Mouse (Mus musculus): ENCODE results near the gene Cyth3.
A peak's percentile ranks its signal among the peaks of the same experiment; 100 is the strongest.

Gene Cyth3

DNA sequence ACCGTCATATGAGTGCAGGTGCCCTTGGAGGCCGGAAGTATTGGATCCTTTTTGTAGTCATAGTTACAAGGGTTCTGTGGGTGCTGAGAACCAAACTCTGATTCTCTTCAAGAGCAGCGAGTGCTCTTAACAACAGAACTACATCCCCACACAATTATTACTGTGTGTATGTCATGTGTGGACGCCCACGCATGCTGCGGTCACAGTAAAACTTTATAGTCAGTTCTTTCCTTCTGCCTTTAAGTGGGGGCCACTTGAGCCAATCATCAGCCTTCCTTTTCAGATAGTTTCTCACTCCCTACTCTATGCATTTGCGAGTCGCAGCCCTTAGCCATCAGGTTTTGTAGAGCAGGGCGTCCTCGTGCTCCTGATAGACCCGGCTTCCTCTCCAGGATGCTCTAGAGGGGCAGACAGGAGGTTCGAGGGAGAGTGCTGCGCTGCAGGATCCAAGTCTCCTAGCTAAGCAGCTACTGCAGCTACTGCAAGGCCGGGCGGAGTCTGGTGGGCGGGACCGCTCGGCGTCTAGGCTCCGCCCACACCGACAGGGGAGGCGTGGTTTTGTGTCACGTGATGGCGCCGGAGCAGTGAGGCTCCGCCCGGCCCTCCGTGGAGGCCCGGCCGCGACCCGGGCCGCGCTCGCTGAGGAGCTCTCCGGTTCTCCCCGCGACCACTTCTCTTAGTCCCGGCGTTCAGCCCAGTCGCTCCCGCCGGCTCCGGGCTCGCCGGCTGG is at the start of gene Cyth3:
Gene Cyth3, plus strand, starts transcription at position 555 of the 730 bp plus-strand sequence.
- peak; percentile 91 to 96 for DNase-seq (ENCODE audit: low spot score in 2 of 2)

DNA sequence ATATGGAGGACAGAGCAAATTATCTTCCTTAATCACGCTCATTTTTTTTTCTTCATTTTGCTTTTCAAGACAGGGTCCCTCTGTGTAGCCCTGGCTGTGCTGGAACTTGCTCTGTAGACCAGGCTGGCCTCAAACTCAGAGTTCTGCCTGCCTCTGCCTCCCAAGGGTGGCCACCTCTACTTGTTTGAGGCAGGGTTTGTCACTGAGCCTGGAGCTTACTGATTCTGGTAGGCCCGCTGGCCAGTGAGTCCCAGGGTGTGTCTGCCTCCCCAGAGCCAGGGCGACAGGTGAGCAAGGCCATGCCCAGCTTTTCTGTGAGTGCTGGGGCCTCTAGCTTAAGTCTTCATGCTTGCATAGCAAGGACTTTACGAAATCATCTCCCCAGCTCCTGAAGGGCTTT is 49.2 kb upstream of the Cyth3 start:
- no peak for DNase-seq (ENCODE audit: low spot score in 2 of 2)

DNA sequence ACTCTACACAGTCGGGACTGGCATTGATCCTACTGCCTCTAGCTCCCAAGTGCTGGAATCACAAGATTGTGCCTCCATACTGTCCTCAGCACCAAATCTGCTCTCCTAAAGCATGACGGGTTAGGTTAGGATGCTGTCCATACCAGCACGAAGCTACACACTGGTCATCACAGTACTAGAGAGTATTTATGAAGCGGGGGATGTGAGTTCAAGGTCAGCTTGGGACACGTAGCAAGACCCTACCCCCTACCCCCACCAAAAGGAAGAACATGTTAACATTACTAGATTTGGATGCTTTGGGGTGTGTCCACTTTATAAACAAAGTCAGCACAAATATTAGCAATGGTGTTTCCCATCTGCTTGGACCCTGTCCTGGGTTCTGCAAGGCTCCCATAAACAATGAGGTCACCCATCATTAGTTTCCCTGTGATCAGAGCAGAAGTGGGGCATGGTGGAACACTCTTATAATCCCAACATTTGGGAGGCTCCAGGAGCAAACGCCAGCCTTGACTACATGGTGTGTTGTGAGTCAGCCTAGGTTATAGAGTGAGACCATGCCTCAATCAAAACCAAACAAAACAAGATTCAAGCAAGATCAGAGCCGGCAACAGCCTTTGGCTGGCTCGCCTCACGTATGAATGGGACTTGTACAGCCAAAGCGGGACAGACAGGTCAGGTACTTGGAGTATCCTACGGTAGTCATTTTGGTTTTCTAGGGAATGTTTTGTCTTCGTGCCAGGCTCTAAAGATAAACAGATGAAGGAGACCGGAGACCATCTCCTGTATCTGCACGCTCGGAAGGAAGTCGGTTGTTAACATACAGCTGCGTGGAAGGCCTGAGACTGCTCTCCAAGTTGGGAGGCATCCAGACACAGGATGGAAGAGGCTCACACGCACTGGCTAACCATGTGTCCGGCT is 47.7 kb upstream of the Cyth3 start:
- no peak for DNase-seq (ENCODE audit: low spot score in 2 of 2)

DNA sequence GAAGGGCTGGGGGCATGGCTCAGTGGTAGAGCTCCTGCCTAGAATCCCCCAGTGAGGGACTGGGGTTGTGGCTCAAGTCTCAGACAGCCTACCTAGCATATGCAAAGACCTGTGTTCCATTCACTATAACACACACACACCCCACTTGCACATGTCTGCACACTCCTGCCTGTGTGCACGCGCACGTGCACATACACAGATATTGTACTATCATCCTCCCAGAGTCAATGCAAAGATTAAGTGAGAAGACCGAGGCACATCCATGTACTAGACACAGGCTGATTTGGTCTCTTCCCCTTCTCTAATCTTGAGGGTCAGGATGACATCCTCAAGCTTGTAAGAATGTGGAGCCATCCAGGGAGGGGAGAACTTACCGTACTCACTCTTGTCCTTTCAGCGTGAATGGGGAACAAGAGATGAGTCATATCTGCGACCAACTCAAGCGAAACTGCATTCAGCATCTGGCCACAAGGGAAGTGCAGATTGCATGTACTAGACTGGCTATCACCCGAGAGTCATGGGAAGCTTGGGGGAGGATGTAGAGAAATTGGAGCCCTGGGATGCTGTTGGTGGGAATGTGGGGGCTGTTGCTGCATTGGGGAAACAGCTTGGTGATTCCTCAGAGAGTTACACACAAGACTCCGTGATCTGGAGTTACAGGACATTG is 42.6 kb upstream of the Cyth3 start:
- no peak for DNase-seq (ENCODE audit: low spot score in 2 of 2)

DNA sequence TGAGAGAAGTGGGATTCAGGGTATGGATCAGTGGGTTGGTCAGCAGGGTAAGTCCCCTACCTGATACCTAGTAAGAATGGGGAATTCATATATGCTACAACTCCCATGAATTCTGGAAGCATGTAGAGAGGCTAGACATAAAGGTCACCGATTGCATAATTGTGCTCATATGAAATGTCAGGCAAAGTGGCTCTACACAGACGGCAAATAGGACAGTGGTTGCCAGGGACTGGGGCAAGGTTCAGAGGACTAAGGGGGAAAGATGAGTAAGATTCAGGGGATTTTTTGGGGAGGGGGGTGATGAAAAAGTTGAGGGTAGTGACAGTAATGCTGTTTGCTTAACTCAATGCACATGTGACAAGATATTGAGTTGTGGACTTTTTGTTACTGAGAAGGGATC is 41.3 kb upstream of the Cyth3 start:
- no peak for DNase-seq (ENCODE audit: low spot score in 2 of 2)

DNA sequence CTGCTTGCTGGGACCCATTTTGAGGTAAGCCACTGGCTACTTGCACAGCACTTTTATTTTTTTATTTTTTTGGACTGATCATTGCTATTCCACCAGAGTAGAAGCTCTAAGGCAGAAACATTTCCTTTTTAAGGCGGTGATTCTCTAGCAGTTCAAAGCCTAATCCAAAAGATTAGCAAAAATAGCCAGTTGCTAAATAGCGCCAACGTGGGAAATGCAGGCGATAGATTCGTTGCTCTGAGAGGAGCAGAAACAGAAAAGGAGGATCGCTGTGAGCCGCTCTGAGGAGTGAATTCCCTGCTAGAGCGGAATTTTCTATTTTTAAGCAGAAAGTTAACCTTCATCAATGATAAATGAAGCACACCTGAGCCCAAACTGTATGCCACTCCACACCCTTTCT is 40.4 kb upstream of the Cyth3 start:
- DNase-seq (ENCODE audit: low spot score in 2 of 2): no peak

DNA sequence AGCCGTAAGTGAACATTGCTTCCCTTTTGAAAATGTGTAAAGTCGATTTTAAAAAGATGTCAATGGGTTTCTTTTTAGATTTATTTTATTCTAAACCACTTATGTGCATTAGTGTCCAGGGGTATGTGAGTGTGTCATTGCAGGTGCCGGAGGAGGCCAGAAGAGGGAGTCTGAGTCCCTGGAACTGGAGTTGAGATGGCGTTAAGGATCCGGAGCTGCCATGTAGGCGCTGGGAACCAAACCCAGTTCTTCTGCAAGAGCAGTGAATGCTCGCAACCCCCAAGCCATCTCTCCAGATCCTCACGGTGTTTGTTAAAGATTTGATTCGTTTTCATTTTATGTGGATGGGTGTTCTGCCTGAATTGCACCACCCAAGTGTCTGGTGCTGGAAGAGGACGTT is 39.2 kb upstream of the Cyth3 start:
- DNase-seq (ENCODE audit: low spot score in 2 of 2): no peak

DNA sequence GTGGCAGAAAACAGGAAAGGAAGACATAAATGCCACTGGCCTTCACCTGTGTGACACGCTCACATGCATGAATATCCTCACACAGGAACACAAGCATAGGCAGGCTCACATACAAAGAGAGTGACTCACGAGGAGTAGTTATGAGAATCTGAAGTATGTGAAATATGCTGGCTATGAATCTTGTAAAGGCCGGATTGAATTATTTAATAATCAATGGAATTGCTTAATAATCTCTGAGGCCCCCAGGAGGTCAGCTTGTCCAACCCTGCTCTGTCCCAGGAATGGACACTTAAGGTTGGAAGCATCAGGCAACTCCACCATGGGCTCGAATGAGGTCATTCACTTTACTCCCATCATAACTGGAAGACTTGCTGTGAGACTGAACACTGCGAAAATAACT is 37.3 kb upstream of the Cyth3 start:
- DNase-seq (ENCODE audit: low spot score in 2 of 2): no peak

DNA sequence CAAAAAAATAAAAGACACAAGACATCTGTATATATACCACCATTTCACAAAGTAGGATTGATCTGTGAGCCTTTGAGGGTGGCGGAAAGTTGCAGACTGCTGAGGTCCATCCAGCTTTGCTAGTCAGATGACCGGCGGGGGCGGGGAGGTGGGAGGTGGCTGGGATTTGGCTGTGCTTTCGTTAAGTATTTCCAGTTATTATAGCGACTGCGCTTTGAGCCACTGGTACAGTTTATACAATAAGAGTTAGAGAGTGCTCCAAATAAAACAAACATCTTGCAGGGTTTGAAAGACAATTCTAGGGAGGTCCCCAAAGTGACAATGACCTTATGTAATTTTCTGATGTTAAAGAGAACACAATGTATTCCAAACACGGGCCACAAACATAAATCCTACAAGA is 35.9 kb upstream of the Cyth3 start:
- DNase-seq (ENCODE audit: low spot score in 2 of 2): no peak

DNA sequence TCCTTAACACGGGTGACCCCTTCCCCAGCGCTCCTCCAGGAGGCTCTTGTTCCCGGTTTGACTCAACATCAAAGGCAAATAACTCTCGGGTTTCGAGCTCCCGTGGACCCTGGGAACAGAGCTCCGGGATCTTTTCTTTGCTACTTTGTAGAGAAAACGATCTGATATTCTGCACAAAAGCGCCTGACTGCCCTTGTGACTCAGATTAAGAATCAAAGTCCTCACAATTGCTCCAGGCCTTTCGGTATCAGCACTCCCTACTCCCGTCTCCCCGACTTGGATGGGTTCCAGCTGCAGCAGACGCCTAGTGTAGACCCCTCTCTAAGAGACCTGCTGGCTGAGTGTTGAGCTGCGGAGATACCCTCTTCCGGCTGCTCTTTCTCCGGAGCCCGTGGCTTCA is 33.1 kb upstream of the Cyth3 start:
- DNase-seq (ENCODE audit: low spot score in 2 of 2): no peak

DNA sequence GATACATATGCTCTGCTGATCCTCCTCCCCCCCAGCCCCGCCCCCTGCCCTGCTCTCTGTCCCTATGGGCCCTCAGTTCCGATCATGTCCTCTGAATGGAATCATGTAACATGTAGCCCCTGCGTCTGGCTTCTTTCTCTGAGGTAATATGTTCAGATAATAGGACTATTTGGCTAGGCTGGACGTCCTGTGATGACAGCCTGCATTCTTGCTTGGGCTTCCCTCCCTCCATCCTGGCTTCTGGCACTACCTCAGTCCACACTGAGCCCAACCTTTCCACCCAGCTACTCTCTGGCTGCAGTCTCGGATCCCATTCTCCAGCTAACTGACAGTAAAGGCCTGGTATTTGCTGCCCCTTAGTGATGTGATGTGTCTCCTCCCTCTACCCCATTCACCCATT is 29.3 kb upstream of the Cyth3 start:
- DNase-seq (ENCODE audit: low spot score in 2 of 2): no peak

DNA sequence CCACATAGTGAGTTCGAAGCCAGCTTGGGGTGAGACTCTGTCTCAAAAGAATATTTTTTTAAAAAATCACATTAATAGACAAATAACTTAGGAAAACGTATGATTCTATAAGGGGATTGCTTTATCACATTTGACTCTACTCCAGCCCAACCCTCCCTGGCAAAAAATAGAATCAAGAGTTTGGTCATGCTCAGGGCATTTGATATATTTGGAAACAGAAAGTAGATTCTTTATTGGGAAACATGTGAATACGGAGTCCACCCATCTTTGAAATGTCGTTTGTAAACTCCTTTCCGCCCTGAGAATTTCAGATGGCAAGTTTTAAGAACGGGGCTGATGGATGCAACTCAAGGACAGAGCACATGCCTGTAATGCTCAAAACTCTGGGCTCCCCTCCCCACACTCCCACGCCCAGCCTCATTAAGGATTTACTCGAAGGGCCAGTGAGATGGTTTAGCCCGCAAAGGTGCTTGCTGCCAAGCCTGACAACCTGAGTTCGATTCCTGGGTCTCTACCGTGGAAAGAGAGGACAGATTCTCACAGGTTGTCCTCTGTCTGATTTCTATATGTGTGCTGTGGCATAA is 28.6 kb upstream of the Cyth3 start:
- no peak for DNase-seq (ENCODE audit: low spot score in 2 of 2)

DNA sequence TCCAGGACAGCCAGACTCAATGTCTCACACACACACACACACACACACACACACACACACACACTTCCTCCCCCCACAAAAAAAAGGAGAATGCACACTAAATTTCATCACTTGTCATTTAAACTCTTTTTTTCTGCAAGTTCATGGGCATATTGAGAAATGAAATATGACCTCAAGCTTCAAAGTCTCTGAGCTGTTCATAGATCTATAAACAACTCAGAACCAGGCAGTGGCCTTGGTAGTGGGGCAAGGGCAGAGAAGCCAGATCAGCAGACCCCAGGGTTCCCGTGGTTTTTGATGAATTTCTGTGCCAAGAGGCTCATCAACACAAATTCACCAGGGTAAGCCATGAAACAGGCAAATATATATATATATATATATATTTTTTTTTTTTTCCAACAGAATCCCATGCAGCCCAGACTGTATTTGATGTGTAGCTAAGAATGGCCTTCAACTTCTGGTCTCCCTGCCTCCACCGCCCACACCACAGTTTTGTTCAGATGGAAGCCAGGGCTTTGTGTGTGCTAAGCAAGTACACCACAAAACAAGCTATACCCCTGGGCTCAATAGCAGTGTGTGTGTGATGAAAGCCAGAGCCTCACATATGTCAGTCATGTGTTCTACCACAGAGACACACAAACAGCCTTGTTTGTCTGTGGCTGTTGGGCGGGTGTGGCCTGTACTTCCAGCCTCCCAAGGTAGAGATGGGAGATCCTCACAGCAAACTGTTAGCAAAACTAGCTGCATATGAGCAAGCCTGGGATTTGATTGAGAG is 27.8 kb upstream of the Cyth3 start:
- no peak for DNase-seq (ENCODE audit: low spot score in 2 of 2)

DNA sequence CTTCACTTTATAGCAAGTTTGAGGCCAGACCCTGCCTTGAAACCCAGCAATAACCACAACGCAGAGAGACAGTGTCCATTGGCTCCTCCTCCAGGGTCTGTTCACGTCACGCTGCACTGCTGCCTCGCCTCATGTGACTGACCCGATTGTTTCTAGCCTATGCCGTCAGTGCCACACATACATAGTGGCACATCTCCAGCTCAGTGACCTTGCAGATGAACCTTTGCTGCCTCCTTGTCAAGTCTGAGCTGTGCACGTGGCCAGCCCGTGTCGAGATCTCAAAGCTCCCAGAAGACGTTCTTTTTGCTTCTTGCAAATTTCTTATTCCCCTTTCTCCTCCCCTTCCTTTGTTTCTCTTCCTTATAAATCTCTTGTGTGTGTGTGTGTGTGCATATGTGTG is 20.2 kb upstream of the Cyth3 start:
- DNase-seq (ENCODE audit: low spot score in 2 of 2): no peak

DNA sequence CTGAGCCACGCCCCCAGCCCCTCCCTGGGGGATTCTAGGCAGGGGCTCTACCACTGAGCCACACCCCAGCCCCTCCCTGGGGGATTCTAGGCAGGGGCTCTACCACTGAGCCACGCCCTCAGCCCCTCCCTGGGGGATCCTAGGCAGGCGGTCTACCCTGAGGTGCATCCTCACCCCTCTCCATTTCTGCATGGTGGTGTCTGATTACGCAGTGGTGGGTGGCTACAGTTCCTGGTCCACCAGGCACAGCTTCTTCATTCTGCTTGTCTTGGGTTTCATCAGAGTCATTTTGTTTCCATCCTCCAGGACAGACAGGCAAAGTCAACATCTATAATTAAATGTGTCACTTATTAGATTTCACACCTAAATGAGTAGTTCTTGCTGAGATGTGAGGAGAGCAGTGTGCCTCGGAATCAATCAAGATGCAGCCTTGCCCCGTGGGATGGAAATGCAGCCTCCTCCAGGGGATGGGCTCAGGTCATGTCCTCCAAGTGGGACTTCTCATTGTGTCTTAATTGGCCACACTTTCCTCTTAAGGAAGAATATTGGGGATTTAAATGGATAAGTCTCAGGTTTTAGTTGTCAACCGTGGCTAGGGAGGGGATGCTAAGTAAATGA is 18.0 kb upstream of the Cyth3 start:
- no peak for DNase-seq (ENCODE audit: low spot score in 2 of 2)

DNA sequence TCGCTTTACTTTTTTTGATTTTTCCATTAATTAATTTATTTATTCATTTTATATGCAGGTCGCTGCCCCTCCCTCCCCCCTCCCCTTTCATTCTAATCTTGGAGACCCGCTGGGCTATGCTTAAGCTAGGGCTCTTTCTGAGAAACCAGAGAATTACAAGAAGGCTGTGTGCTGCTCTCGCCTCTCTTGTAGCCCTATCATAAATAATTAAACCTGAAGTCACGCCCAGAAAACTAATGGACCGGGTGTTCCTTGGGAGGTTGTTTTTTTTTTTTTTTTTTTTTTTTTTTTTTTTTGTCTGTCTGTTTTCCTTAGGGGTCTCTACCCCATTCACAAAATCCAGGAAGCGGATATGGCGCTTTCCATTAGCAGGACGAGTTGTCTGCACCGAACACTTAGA is 15.5 kb upstream of the Cyth3 start:
- DNase-seq (ENCODE audit: low spot score in 2 of 2): no peak

DNA sequence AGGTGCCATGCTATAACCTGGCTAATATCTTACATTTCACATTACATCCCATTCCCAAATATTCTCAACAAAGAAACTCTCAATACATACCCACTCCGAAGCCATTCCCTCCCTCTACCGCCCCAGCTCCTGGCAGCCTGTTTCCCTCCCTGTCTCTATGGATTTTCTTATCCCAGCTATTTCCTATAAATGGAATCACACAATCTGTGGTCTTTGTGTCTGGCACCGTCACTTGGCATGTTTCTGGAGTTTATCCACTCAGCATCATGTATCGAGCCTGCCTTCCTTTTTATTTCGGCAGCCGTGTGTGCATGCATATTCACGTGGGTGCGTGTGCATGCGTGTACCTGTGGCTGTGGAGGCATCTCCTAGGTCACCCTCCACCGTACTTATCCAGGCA is 14.1 kb upstream of the Cyth3 start:
- no peak for DNase-seq (ENCODE audit: low spot score in 2 of 2)

DNA sequence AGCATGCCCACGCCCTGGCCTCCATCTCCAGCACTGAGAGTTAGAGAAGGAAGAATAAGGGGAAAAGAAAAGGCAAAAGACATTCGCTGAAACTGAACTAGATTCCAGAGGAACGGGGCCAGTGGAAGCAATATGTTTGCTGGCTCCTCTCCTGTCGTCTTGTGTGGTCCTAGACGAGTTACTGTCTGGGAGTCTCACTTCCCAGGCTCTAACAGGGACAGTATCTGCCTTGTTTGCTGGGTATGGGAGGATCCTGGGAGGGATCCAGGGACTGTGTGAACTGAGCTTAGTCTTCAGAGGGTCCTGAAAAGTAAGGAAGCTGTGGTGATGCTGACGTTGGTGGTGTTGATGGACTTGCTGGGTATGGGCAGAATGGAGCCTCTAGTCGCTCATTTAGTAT is 10.3 kb upstream of the Cyth3 start:
- DNase-seq (ENCODE audit: low spot score in 2 of 2): no peak

DNA sequence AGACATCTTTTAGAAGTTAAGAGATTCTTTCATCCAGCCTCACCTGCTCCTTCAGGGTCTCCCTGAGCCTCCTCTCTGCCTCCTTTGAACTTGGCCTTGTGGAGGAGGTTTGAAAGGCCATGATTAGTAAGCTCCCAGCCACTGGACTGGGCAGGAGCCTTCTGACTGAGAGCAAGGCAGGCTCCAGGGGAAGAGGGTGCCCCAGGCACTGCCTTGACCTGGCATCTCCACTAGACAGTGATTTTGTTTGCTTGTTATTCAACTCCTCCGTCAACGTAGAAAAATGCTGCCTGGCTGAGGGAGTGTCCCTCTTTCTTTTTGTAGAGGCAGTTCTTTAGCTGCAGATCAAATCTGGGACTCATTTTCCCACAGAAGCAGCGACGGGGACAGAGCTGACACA is 9.0 kb upstream of the Cyth3 start:
- DNase-seq (ENCODE audit: low spot score in 2 of 2): no peak

DNA sequence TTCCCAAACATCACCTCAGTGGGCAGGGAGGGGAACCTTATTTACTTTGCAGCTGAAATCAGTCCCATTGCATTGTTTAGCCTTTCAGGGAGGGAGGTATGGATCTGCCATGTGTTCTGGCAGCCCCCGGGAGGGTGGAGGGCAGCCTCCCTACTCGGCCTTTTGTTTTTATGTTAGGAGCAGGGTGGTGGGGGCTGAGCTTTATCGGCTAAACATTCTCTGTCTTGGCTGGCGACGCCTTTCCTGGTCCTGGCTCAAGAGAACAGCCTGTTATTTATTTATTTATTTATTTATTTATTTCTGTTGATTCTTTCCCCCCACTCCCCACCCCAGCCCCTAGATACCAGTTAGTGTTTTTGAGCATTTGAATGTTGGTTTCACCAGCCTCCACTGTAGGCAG is 7.7 kb upstream of the Cyth3 start:
- no peak for DNase-seq (ENCODE audit: low spot score in 2 of 2)

DNA sequence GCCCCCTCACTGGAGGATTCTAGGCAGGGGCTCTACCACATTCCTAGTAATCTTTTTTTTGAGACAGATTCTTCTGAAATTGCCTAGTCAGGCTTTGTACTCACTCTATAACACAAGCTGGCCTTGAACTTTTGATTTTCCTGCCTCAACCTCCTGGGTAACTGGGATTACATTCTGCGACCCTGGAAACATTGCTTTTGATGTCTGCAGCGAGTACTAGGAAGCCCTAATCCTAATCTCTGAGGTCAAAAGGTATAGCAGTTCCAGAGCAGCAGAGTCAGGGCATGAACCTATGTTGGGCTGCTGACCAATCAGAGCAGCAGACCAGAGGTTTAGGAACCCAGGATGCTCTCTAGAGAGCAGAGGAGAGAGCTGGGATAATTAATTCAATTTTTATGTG is 6.9 kb upstream of the Cyth3 start:
- DNase-seq (ENCODE audit: low spot score in 2 of 2): no peak
